Mouse (Mus musculus): Measurements from ENCODE around the gene Mical3. TPM values are rescaled to one million over a fixed set of nuclear protein-coding genes. Genes with fewer than 3 reads are reported as not detected.
"Not testable (repeated sequence)": the region's sequence is repeated elsewhere in the genome, so short reads cannot be mapped to it uniquely, and the experiment has no call there.

The Mical3 gene
- polyA plus RNA-seq, 1 experiment from 2014 or later = 20.0 TPM

- ATAC-seq (ENCODE audit: borderline replicate concordance, extremely low read depth, low FRiP score, low TSS enrichment) = no peak
- H3K27ac ChIP-seq = no peak overlapping the region
- H3K4me2 ChIP-seq = no peak overlapping the region
- no peaks in the 10 kb centered on the region for H3K36me3 ChIP-seq
- WGBS = 66% methylated on average over 4 of the region's 4 CpGs
- no peak overlapping the region for H3K9ac ChIP-seq
- H3K4me1 ChIP-seq = peaks cover 28% of the 10 kb centered on the region
- H3K4me3 ChIP-seq = no peak overlapping the region
- no peaks in the 10 kb centered on the region for H3K9me3 ChIP-seq
- no peaks in the 10 kb centered on the region for H3K27me3 ChIP-seq
Observed at GRCm38 (mm10) chr6:120914533-120914910, 216.3 kb downstream of the Mical3 start.

GRCm38 (mm10) chr6:120913783-120914182 lies 217.0 kb downstream of the Mical3 start:
- Histone ChIP-seq H3K9ac (no peak overlapping the region), H3K4me3 (no peak overlapping the region), H3K36me3 (no peaks in the 10 kb centered on the region), H3K27ac (no peak overlapping the region), H3K4me1 (peaks cover 28% of the 10 kb centered on the region), H3K4me2 (no peak overlapping the region), H3K9me3 (no peaks in the 10 kb centered on the region), H3K27me3 (no peaks in the 10 kb centered on the region)
- no peak for ATAC-seq (ENCODE audit: borderline replicate concordance, extremely low read depth, low FRiP score, low TSS enrichment)
- WGBS = 75% methylated on average over 8 of the region's 8 CpGs

- H3K4me3 ChIP-seq = no peak overlapping the region
- ATAC-seq (ENCODE audit: borderline replicate concordance, extremely low read depth, low FRiP score, low TSS enrichment) = no peak
- WGBS = 6% methylated on average over 2 of the region's 2 CpGs
- H3K27me3 ChIP-seq = no peaks in the 10 kb centered on the region
- H3K4me2 ChIP-seq = no peak overlapping the region
- H3K9ac ChIP-seq = no peak overlapping the region
- no peaks in the 10 kb centered on the region for H3K36me3 ChIP-seq
- no peak overlapping the region for H3K27ac ChIP-seq
- H3K4me1 ChIP-seq = peaks cover 28% of the 10 kb centered on the region
- no peaks in the 10 kb centered on the region for H3K9me3 ChIP-seq
Observed at GRCm38 (mm10) chr6:120912931-120913330, 217.9 kb downstream of the Mical3 start.

- Histone ChIP-seq H3K27me3 (no peaks in the 10 kb centered on the region), H3K4me3 (no peak overlapping the region), H3K4me2 (no peak overlapping the region), H3K9ac (no peak overlapping the region), H3K36me3 (no peaks in the 10 kb centered on the region), H3K27ac (no peak overlapping the region), H3K9me3 (no peaks in the 10 kb centered on the region), H3K4me1 (peaks cover 25% of the 10 kb centered on the region)
- WGBS = 60% methylated on average over 13 of the region's 13 CpGs
- no peak for ATAC-seq (ENCODE audit: borderline replicate concordance, extremely low read depth, low FRiP score, low TSS enrichment)
Observed at GRCm38 (mm10) chr6:120911213-120912007, 219.4 kb downstream of the Mical3 start.

- Histone ChIP-seq H3K4me2 (no peak overlapping the region), H3K9ac (no peak overlapping the region), H3K4me1 (peaks cover 16% of the 10 kb centered on the region), H3K4me3 (no peak overlapping the region), H3K36me3 (no peaks in the 10 kb centered on the region), H3K27ac (no peak overlapping the region), H3K27me3 (no peaks in the 10 kb centered on the region), H3K9me3 (no peaks in the 10 kb centered on the region)
- ATAC-seq (ENCODE audit: borderline replicate concordance, extremely low read depth, low FRiP score, low TSS enrichment) = no peak
- 75% methylated on average over 3 of the region's 3 CpGs for WGBS
Observed at GRCm38 (mm10) chr6:120909501-120909900, 221.3 kb downstream of the Mical3 start.

GRCm38 (mm10) chr6:120907876-120908597 lies 222.8 kb downstream of the Mical3 start:
- not testable (repeated sequence) for H3K4me2 ChIP-seq; H3K9ac ChIP-seq; H3K36me3 ChIP-seq; H3K27ac ChIP-seq; H3K9me3 ChIP-seq; H3K27me3 ChIP-seq; H3K4me3 ChIP-seq; ATAC-seq (ENCODE audit: borderline replicate concordance, extremely low read depth, low FRiP score, low TSS enrichment)
- 86% methylated on average over 10 of the region's 10 CpGs for WGBS
- peaks cover 14% of the 10 kb centered on the region for H3K4me1 ChIP-seq

GRCm38 (mm10) chr6:120906521-120906920 lies 224.3 kb downstream of the Mical3 start:
- WGBS = 89% methylated on average over 6 of the region's 6 CpGs
- no peaks in the 10 kb centered on the region for H3K9me3 ChIP-seq
- H3K9ac ChIP-seq = no peak overlapping the region
- H3K36me3 ChIP-seq = no peaks in the 10 kb centered on the region
- no peak for ATAC-seq (ENCODE audit: borderline replicate concordance, extremely low read depth, low FRiP score, low TSS enrichment)
- no peak overlapping the region for H3K27ac ChIP-seq
- H3K4me1 ChIP-seq = 0 out of 2 replicates have a peak, but pooled peaks cover 5% of the 10 kb centered on the region
- H3K4me2 ChIP-seq = no peak overlapping the region
- H3K4me3 ChIP-seq = no peak overlapping the region
- H3K27me3 ChIP-seq = no peaks in the 10 kb centered on the region

GRCm38 (mm10) chr6:120905111-120905510 lies 225.7 kb downstream of the Mical3 start:
- no peaks in the 10 kb centered on the region for H3K4me1 ChIP-seq
- no peaks in the 10 kb centered on the region for H3K36me3 ChIP-seq
- no peak for ATAC-seq (ENCODE audit: borderline replicate concordance, extremely low read depth, low FRiP score, low TSS enrichment)
- H3K27me3 ChIP-seq = no peaks in the 10 kb centered on the region
- WGBS = 82% methylated on average over 5 of the region's 5 CpGs
- H3K4me3 ChIP-seq = no peak overlapping the region
- H3K27ac ChIP-seq = no peak overlapping the region
- no peaks in the 10 kb centered on the region for H3K9me3 ChIP-seq
- H3K9ac ChIP-seq = no peak overlapping the region
- no peak overlapping the region for H3K4me2 ChIP-seq

- ATAC-seq (ENCODE audit: borderline replicate concordance, extremely low read depth, low FRiP score, low TSS enrichment) = no peak
- Histone ChIP-seq H3K4me3 (no peak overlapping the region), H3K4me1 (no peaks in the 10 kb centered on the region), H3K9ac (no peak overlapping the region), H3K27ac (no peak overlapping the region), H3K4me2 (no peak overlapping the region), H3K27me3 (no peaks in the 10 kb centered on the region), H3K36me3 (no peaks in the 10 kb centered on the region), H3K9me3 (no peaks in the 10 kb centered on the region)
- WGBS = 82% methylated on average over 11 of the region's 11 CpGs
Observed at GRCm38 (mm10) chr6:120903961-120904360, 226.8 kb downstream of the Mical3 start.

GRCm38 (mm10) chr6:120903450-120903912 lies 227.3 kb downstream of the Mical3 start:
- peak; percentile 40; the same call in 1 of the 2 replicates for ATAC-seq (ENCODE audit: borderline replicate concordance, extremely low read depth, low FRiP score, low TSS enrichment)
- WGBS = 39% methylated on average over 5 of the region's 5 CpGs
- Histone ChIP-seq H3K4me3 (no peak overlapping the region), H3K4me1 (no peaks in the 10 kb centered on the region), H3K27ac (no peak overlapping the region), H3K36me3 (no peaks in the 10 kb centered on the region), H3K27me3 (no peaks in the 10 kb centered on the region), H3K4me2 (no peak overlapping the region), H3K9me3 (no peaks in the 10 kb centered on the region), H3K9ac (no peak overlapping the region)

- H3K9me3 ChIP-seq = no peaks in the 10 kb centered on the region
- no peaks in the 10 kb centered on the region for H3K27me3 ChIP-seq
- H3K27ac ChIP-seq = no peak overlapping the region
- ATAC-seq (ENCODE audit: borderline replicate concordance, extremely low read depth, low FRiP score, low TSS enrichment) = no peak
- no peak overlapping the region for H3K4me2 ChIP-seq
- H3K4me1 ChIP-seq = no peaks in the 10 kb centered on the region
- H3K9ac ChIP-seq = no peak overlapping the region
- H3K36me3 ChIP-seq = no peaks in the 10 kb centered on the region
- WGBS = 85% methylated on average over 14 of the region's 14 CpGs
- no peak overlapping the region for H3K4me3 ChIP-seq
Observed at GRCm38 (mm10) chr6:120901776-120902645, 228.8 kb downstream of the Mical3 start.

Data from lung, embryonic 15.5 days (tissue).